Mouse (Mus musculus) neural tube, embryonic 11.5 days (tissue): ENCODE data around the gene Epb41l5. TPM values are rescaled to one million over a fixed set of nuclear protein-coding genes. Genes with fewer than 3 reads are reported as not detected.

Source experiments
- ATAC-seq: fragments of 200-750 bp; cut with Nextera tagmentation; 2 replicates; pipeline ENCODE4 v1.8.0; 2017; ENCODE audit warnings: moderate number of reproducible peaks, mild to moderate bottlenecking, moderate TSS enrichment, moderate library complexity; ENCODE audit not compliant: insufficient read depth, low FRiP score, low TSS enrichment
- DNase-seq: peaks from one replicate; pipeline ENCODE4 v3.0.0-alpha.2; 2015; ENCODE audit warnings: low spot score
- H3K27ac ChIP-seq: fragments of 300-500 bp; sonication (generic); 2 replicates; pipeline ENCODE4 v1.5.1; 2014; ENCODE audit warnings: low read depth, mild to moderate bottlenecking, low read length
- H3K27me3 ChIP-seq: fragments of 300-500 bp; sonication (generic); 2 replicates; pipeline ENCODE4 v1.6.1; 2014; ENCODE audit warnings: mild to moderate bottlenecking, low read length, mixed read lengths; ENCODE audit not compliant: control insufficient read depth, insufficient read depth
- H3K36me3 ChIP-seq: fragments of 300-500 bp; sonication (generic); 2 replicates; pipeline ENCODE4 v1.6.1; 2014; ENCODE audit warnings: mild to moderate bottlenecking, low read length, moderate library complexity, mixed read lengths; ENCODE audit not compliant: control insufficient read depth, insufficient read depth
- H3K4me1 ChIP-seq: fragments of 300-500 bp; sonication (generic); 2 replicates; pipeline ENCODE4 v1.6.1; 2014; ENCODE audit warnings: low read length, mixed read lengths; ENCODE audit not compliant: control insufficient read depth, insufficient read depth
- H3K4me2 ChIP-seq: fragments of 300-500 bp; sonication (generic); 2 replicates; pipeline ENCODE4 v1.6.1; 2014; ENCODE audit warnings: low read depth, mild to moderate bottlenecking, moderate library complexity
- H3K4me3 ChIP-seq: fragments of 300-500 bp; sonication (generic); 2 replicates; pipeline ENCODE4 v1.5.1; 2014; ENCODE audit warnings: low read depth, low read length
- H3K9ac ChIP-seq: fragments of 300-500 bp; sonication (generic); 2 replicates; pipeline ENCODE4 v1.6.1; 2014; ENCODE audit warnings: mild to moderate bottlenecking, low read length
- H3K9me3 ChIP-seq: fragments of 300-500 bp; sonication (generic); 2 replicates; pipeline ENCODE4 v1.6.1; 2016; ENCODE audit warnings: low read length; ENCODE audit not compliant: control insufficient read depth
- WGBS: fragments of 180-500 bp; shearing (Covaris S2); extraction: QIAGEN DNeasy Blood & Tissue Kit; methylation state at CpG from one replicate; pipeline ENCODE4 v1.1.7; 2014; 5-methylcytosine and 5-hydroxymethylcytosine counted together
- polyA plus RNA-seq: library from polyadenylated mRNA; unstranded; fragments of >200 nt; fragmentation: Nextera tagmentation; extraction: Ambion mirVana; gene quantifications from 2 replicates; pipeline ENCODE4 v1.2.1, GENCODE M21; 2014

The Epb41l5 gene
- polyA plus RNA-seq, 1 experiment from 2014 or later = 33.3 TPM

- no peaks in the 10 kb centered on the region for H3K27me3 ChIP-seq
- DNase-seq = no peak
- H3K9me3 ChIP-seq = no peaks in the 10 kb centered on the region
- no peak overlapping the region for H3K27ac ChIP-seq
- 80% methylated on average over 2 of the region's 2 CpGs for WGBS
- H3K4me2 ChIP-seq = no peak overlapping the region
- H3K9ac ChIP-seq = no peak overlapping the region
- H3K4me1 ChIP-seq = no peaks in the 10 kb centered on the region
- H3K36me3 ChIP-seq = no peaks in the 10 kb centered on the region
- no peak overlapping the region for H3K4me3 ChIP-seq
- ATAC-seq = no peak
Measured at GRCm38 (mm10) chr1:119649627-119650026, 827 bp upstream of the Epb41l5 start.

- Histone ChIP-seq H3K4me1 (no peaks in the 10 kb centered on the region), H3K4me2 (no peak overlapping the region), H3K27ac (no peak overlapping the region), H3K4me3 (no peak overlapping the region), H3K9me3 (no peaks in the 10 kb centered on the region), H3K36me3 (no peaks in the 10 kb centered on the region), H3K27me3 (no peaks in the 10 kb centered on the region), H3K9ac (no peak overlapping the region)
- DNase-seq (no peak), ATAC-seq (no peak)
- 84% methylated on average over 2 of the region's 2 CpGs for WGBS
Measured at GRCm38 (mm10) chr1:119646356-119646755, 2.4 kb downstream of the Epb41l5 start.

- Histone ChIP-seq H3K4me1 (no peaks in the 10 kb centered on the region), H3K27me3 (no peaks in the 10 kb centered on the region), H3K9ac (no peak overlapping the region), H3K36me3 (no peaks in the 10 kb centered on the region), H3K27ac (no peak overlapping the region), H3K4me3 (no peak overlapping the region), H3K4me2 (no peak overlapping the region), H3K9me3 (no peaks in the 10 kb centered on the region)
- 74% methylated on average over 12 of the region's 12 CpGs for WGBS
- ATAC-seq (no peak), DNase-seq (peak; percentile 37)
Measured at GRCm38 (mm10) chr1:119642367-119642766, 6.4 kb downstream of the Epb41l5 start.

GRCm38 (mm10) chr1:119641090-119641812, 7.5 kb downstream of the Epb41l5 start:
- Histone ChIP-seq H3K9me3 (no peaks in the 10 kb centered on the region), H3K27ac (no peak overlapping the region), H3K4me1 (no peaks in the 10 kb centered on the region), H3K36me3 (no peaks in the 10 kb centered on the region), H3K27me3 (no peaks in the 10 kb centered on the region), H3K4me2 (no peak overlapping the region), H3K9ac (no peak overlapping the region), H3K4me3 (no peak overlapping the region)
- DNase-seq = no peak
- ATAC-seq = no peak

- 89% methylated on average over 2 of the region's 2 CpGs for WGBS
- Histone ChIP-seq H3K4me3 (no peak overlapping the region), H3K36me3 (no peaks in the 10 kb centered on the region), H3K4me1 (no peaks in the 10 kb centered on the region), H3K9ac (no peak overlapping the region), H3K27me3 (no peaks in the 10 kb centered on the region), H3K9me3 (no peaks in the 10 kb centered on the region), H3K4me2 (no peak overlapping the region), H3K27ac (no peak overlapping the region)
- no peak for DNase-seq
- ATAC-seq = no peak
Measured at GRCm38 (mm10) chr1:119640006-119640405, 8.8 kb downstream of the Epb41l5 start.

GRCm38 (mm10) chr1:119637188-119638023, 11.4 kb downstream of the Epb41l5 start:
- H3K27me3 ChIP-seq = no peaks in the 10 kb centered on the region

GRCm38 (mm10) chr1:119634746-119635145, 14.1 kb downstream of the Epb41l5 start:
- Histone ChIP-seq H3K9ac (no peak overlapping the region), H3K36me3 (no peaks in the 10 kb centered on the region), H3K9me3 (no peaks in the 10 kb centered on the region), H3K27me3 (no peaks in the 10 kb centered on the region), H3K27ac (no peak overlapping the region), H3K4me1 (no peaks in the 10 kb centered on the region), H3K4me2 (no peak overlapping the region), H3K4me3 (no peak overlapping the region)
- WGBS = 28% methylated on average over 3 of the region's 3 CpGs
- no peak for ATAC-seq
- DNase-seq = no peak

More at GRCm38 (mm10) chr1:119637188-119638023, 11.4 kb downstream of the Epb41l5 start:
- no peak for DNase-seq
- no peak for ATAC-seq
- H3K27ac ChIP-seq = no peak overlapping the region
- 77% methylated on average over 6 of the region's 6 CpGs for WGBS
- H3K4me2 ChIP-seq = no peak overlapping the region
- H3K4me3 ChIP-seq = no peak overlapping the region
- no peaks in the 10 kb centered on the region for H3K36me3 ChIP-seq
- H3K9me3 ChIP-seq = no peaks in the 10 kb centered on the region
- no peaks in the 10 kb centered on the region for H3K4me1 ChIP-seq
- H3K9ac ChIP-seq = no peak overlapping the region

GRCm38 (mm10) chr1:119630428-119630827, 18.4 kb downstream of the Epb41l5 start:
- Histone ChIP-seq H3K9ac (no peak overlapping the region), H3K36me3 (no peaks in the 10 kb centered on the region), H3K4me1 (no peaks in the 10 kb centered on the region), H3K4me3 (no peak overlapping the region), H3K27ac (no peak overlapping the region), H3K4me2 (no peak overlapping the region), H3K9me3 (no peaks in the 10 kb centered on the region), H3K27me3 (no peaks in the 10 kb centered on the region)
- 90% methylated on average over 1 of the region's 1 CpGs for WGBS
- DNase-seq (no peak), ATAC-seq (no peak)

GRCm38 (mm10) chr1:119626837-119627236, 22.0 kb downstream of the Epb41l5 start:
- no peaks in the 10 kb centered on the region; the same call in 1 of the 2 replicates for H3K36me3 ChIP-seq
- H3K27me3 ChIP-seq = no peaks in the 10 kb centered on the region

More at GRCm38 (mm10) chr1:119626837-119627236, 22.0 kb downstream of the Epb41l5 start:
- no peaks in the 10 kb centered on the region for H3K9me3 ChIP-seq
- H3K4me3 ChIP-seq = no peak overlapping the region
- no peak overlapping the region for H3K9ac ChIP-seq
- H3K4me2 ChIP-seq = no peak overlapping the region
- H3K27ac ChIP-seq = no peak overlapping the region
- DNase-seq (no peak), ATAC-seq (no peak)
- WGBS = 88% methylated on average over 4 of the region's 4 CpGs
- H3K4me1 ChIP-seq = no peaks in the 10 kb centered on the region
